Mouse (Mus musculus): Measurements from ENCODE around the gene Maml3.

The Maml3 gene

GRCm38 (mm10) chr3:51840095-51840805 lies 264.6 kb downstream of the Maml3 start:
- no peak for DNase-seq (ENCODE audit: extremely low read depth, low read depth, low spot score)

DNA sequence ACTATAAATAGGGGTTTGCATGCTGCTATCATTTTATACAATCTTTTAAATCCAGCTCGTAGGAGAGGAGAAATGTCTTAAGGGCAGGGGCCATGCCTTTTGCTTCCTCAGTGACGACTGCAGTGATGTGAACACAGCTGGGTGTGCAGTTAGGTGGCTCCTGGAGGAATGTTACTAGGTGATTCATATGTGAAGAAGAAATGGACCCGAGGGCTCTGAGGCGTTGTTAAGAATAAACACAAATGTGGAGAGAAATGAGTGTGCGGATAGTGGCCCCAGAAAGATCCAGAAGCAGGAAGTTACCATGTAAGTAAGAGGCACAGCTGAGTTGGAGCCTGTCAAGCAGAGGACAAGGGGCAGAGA lies 265.5 kb downstream of the Maml3 start:
- DNase-seq (ENCODE audit: extremely low read depth, low read depth, low spot score), result no peak

GRCm38 (mm10) chr3:51838696-51839352 lies 266.1 kb downstream of the Maml3 start:
- no peak for DNase-seq (ENCODE audit: extremely low read depth, low read depth, low spot score)

GRCm38 (mm10) chr3:51832985-51833384 lies 271.9 kb downstream of the Maml3 start:
- DNase-seq (ENCODE audit: extremely low read depth, low read depth, low spot score), result no peak

DNA sequence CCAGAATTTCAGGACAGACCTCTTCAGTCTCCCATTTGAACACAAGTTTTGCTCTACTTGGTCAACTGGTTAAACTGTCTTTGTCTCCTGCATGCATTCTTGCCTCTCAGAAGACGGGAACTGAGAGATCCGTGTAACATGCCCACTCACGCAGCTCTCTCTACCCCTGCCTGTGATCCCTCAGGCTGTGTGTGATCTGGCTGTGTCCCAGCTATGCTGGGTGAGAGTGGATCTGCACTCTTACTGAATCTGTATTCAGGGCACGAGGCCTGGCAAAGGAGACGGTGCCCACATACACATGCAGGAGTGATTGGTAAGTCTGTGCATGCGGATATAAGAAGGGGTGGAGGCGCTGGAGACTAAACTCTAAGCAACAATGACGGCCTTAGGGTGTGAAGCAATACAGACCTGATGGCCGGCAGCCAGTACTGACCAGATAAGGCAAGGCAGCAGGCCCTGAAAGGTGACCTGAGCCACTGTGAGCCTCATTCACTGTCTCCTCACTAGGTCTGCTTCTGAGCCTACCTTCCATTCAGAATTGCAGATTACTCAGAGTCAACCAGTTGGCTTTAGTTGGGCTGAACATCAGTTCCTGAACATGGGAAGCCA lies 274.0 kb downstream of the Maml3 start:
- DNase-seq (ENCODE audit: extremely low read depth, low read depth, low spot score), result peak; percentile 50

DNA sequence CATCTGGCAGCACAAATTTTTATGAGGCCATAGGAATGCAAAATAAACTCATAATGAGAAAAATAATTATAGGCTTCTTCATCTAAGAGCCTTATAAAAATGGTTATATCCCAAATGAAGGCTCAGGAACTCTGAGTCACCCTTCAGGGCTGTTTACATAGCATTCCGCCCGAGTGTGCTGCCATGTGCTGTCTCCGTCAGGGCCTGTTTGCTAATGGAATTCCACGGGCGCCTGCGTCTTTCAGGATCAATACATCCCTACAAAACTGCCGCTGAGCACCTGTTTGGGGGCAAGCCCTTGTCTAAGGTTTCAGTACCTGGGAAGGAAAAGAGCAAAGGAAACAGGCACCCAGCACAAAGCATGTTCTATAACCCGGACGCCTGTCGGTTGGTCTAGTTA lies 279.3 kb downstream of the Maml3 start:
- DNase-seq (ENCODE audit: extremely low read depth, low read depth, low spot score), result no peak

GRCm38 (mm10) chr3:51824506-51824905 lies 280.4 kb downstream of the Maml3 start:
- DNase-seq (ENCODE audit: extremely low read depth, low read depth, low spot score), result no peak

DNA sequence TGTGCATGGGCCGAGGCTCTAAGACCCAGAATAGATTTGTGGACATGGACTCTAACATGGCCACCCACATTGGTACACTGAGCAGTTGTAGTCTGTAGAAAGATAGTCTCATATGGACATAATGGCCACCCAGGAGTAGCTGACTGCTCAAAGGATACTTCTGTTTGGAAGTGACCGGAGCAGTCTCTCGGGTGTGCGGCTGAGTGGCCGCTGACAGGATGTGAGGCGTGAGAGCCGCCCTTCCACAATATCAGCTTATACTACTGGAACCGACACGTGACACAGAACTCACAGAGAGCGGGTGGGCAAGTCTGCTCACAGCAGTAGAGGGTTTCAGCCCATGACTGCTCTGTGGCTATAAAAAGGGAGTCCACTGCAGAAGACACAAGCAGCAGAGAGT lies 283.3 kb downstream of the Maml3 start:
- no peak for DNase-seq (ENCODE audit: extremely low read depth, low read depth, low spot score)

- DNase-seq (ENCODE audit: extremely low read depth, low read depth, low spot score), result no peak
Measured at GRCm38 (mm10) chr3:51819109-51819508, 285.8 kb downstream of the Maml3 start.

GRCm38 (mm10) chr3:51817919-51818318 lies 287.0 kb downstream of the Maml3 start:
- no peak for DNase-seq (ENCODE audit: extremely low read depth, low read depth, low spot score)

- no peak for DNase-seq (ENCODE audit: extremely low read depth, low read depth, low spot score)
Measured at GRCm38 (mm10) chr3:51817329-51817728, 287.5 kb downstream of the Maml3 start.

GRCm38 (mm10) chr3:51816517-51817285 lies 288.2 kb downstream of the Maml3 start:
- no peak for DNase-seq (ENCODE audit: extremely low read depth, low read depth, low spot score)

GRCm38 (mm10) chr3:51814073-51814472 lies 290.8 kb downstream of the Maml3 start:
- DNase-seq (ENCODE audit: extremely low read depth, low read depth, low spot score), result no peak

DNA sequence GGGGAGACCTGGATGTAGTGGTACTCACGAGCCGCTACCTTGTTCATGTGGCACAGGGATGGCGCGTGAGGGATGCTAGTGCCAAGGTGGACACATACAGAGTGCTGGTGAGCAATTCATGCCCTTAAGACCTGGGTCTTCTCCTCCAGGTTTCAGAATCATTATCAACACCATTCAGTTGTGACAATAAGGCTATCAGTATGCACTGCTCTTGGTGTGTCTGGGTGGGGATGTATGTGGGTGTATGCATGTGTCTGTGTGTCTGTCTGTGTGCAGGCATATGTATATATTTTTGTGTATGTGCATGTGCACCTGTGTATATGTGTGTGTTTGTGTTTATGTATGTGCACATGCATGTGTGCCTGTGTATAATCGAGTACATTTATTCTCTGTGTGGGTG lies 291.7 kb downstream of the Maml3 start:
- no peak for DNase-seq (ENCODE audit: extremely low read depth, low read depth, low spot score)

GRCm38 (mm10) chr3:51810731-51811130 lies 294.1 kb downstream of the Maml3 start:
- DNase-seq (ENCODE audit: extremely low read depth, low read depth, low spot score), result no peak

- DNase-seq (ENCODE audit: extremely low read depth, low read depth, low spot score), result no peak
Measured at GRCm38 (mm10) chr3:51809822-51810221, 295.1 kb downstream of the Maml3 start.

DNA sequence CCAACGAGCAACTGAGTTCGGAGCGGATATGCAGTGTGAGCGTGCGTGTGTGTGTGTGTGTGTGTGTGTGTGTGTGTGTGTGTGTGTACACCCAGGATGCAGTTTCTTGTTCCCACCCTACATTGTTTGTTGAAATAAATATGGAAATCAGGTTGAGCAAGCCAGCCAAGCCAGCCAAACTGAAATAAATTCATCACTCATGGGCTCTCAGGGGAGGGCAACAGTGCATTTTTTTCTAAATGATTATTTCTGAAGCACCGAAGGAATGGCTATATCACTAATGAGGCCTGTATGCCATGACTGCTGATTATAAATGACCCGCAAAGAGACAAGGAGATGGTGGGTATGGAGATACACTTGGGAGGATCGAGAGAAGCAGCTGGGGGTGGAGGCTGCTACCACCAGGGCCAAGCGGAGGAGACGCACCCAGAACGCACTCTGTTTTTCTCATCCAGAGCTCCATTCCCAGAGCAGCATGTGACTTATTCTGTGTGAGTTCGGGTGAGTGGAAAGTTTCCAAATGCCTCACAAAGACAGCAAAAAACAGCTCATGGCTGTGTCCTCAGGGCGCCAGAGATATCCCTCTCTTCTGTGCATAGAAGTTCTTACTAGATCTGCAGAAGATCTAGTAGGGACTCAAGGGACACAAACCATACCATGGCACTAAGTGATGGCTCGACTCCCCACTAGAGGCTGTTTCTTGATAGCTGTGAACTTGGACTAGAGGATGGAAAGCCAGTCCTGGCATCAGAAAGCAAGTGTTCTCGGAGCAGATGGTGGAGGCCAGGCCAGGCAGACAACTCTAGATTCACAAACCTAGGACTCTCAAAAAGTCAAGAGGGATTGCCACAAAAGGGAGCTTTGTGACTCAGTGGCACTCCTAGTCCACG lies 296.6 kb downstream of the Maml3 start:
- DNase-seq (ENCODE audit: extremely low read depth, low read depth, low spot score), result no peak

DNA sequence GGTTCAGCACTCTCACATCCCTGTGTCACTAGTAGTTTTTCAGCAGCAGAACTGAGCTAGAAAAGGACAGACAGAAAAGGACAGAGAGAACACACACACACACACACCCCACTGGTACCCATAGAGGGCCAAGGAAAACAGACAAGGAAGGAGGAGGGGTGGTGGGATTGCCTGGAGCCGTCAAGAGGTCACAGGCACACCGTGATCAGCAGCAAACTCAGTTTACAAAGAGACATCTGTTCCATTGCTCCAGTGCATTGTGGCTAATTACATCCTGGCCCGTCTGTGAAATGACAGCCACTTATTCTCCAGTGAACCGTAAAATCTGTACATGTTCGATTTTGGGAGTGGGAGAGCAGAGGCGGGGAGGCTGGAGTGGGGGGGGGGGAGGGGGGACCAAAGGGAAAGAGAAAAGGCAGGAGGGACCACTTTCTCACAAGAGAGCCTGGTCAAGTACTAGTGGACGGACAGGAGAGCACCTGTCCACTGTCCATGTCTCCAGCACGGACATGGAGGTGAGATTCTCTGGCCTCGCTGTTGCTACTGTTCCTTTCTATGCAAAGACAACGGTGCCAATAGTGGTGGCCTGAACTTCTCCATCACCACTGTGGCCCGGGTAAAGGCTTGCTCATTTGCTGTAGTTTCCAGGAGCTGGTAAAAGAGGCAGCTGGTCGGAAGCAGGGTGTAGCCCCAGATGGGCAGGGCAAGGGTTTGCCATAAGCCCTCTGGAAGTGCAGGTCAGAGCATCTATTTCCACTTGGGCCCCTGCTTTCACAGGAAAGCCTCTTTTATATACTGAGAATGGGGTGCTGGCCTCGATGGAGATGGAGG lies 299.2 kb downstream of the Maml3 start:
- DNase-seq (ENCODE audit: extremely low read depth, low read depth, low spot score), result no peak

DNA sequence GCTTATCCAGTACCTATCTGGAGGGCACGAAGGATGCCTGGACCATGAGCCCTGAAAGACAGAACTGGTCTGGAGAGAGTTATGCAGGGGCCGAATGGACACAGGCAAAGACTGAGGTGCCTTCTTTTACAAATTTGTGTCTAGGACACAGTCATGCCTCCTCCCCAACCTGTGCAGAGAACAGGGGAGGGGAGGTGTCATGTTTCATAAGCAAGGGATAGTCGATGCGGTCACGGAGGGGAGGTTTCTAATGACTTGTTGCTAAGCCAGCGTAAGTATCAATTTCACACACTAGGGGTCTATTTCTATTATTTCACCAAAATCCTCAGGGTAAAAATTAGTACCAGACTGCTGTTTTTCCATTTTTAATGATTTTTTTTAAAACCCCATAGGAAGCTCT lies 301.0 kb downstream of the Maml3 start:
- no peak for DNase-seq (ENCODE audit: extremely low read depth, low read depth, low spot score)

- DNase-seq (ENCODE audit: extremely low read depth, low read depth, low spot score), result no peak
Measured at GRCm38 (mm10) chr3:51799650-51800049, 305.2 kb downstream of the Maml3 start.

Measured in fat pad, adult 2 months (tissue).